12 mouse cellular contexts compared by ENCODE assay signal in genomic region chr9:106473753-106474105, GRCm38 (mm10). TPM values are rescaled to one million over a fixed set of nuclear protein-coding genes. Genes with fewer than 3 reads are reported as not detected.
DNase-seq lines count a peak whose midpoint lies in the region; TF ChIP-seq lines count a peak whose summit lies in the region.
"Had no signal": no experiment of that assay in that cellular context is flagged by ENCODE, and none has a peak within 500 bp of the region (broad histone marks: within the 10 kb centered on the region; RNA-seq: fewer than 3 reads in every experiment).

No protein-coding gene starts in this region.

- H3K27me3 ChIP-seq in myocyte (ENCODE audit: control insufficient read depth, insufficient read depth, insufficient read length): no peaks in the 10 kb centered on the region
- H3K27me3 ChIP-seq: liver, embryonic 15.5 days had no signal

- TF ChIP-seq CTCF in gastrocnemius, adult 2 months (IDR thresholded peaks at IDR 0.05): no peak
- no peak for TF ChIP-seq CTCF in left cerebral cortex, adult 2 months (IDR thresholded peaks at IDR 0.05)

- peak overlapping the region; percentile 76 for H3K4me3 ChIP-seq in gastrocnemius, adult 2 months
- no peak overlapping the region for H3K4me3 ChIP-seq in left cerebral cortex, adult 2 months
- H3K4me3 ChIP-seq in myocyte: peak overlapping the region; percentile 54
- H3K4me3 ChIP-seq: liver, embryonic 15.5 days had no signal

- peak overlapping the region; percentile 98 for H3K4me2 ChIP-seq in myocyte (ENCODE audit: low read depth)
- H3K4me2 ChIP-seq: liver, embryonic 15.5 days had no signal

- intact Hi-C loops in gastrocnemius, adult 2 months (cut with DNase I): no loop called here
- intact Hi-C loops in left cerebral cortex, adult 2 months (cut with DNase I): loop anchor here (5.0 kb wide), 1 partner anchor 106 kb away; the partner anchor contains the start of gene Dusp7
- intact Hi-C loops in left cerebral cortex, postnatal 25 days (cut with DNase I): no loop called here

- no peak overlapping the region for H3ac ChIP-seq in myocyte (ENCODE audit: control insufficient read depth, insufficient read length)

- H3K27ac ChIP-seq in gastrocnemius, adult 2 months: peak overlapping the region; percentile 96
- H3K27ac ChIP-seq in left cerebral cortex, adult 2 months: 0 out of 2 replicates have a peak overlapping the region, but pooled peaks have one; percentile 2
- H3K27ac ChIP-seq: liver, embryonic 15.5 days had no signal

- no peak for DNase-seq in gastrocnemius, adult 2 months
- DNase-seq in gastrocnemius, postnatal 25 days: no peak
- DNase-seq in left cerebral cortex, adult 2 months (ENCODE audit: extremely low spot score in 1 of 2, low spot score in 2 of 2): peak; percentile 9 to 13
- no peak for DNase-seq in left cerebral cortex, postnatal 25 days (ENCODE audit: low spot score in 2 of 2)
- peak; percentile 15 for DNase-seq in thymus, postnatal 4 days
- no peak for DNase-seq in thymus, postnatal 25 days
- DNase-seq in kidney, adult 11 months: no peak

- no peak for TF ChIP-seq POLR2A in myocyte (IDR thresholded peaks at IDR 0.05; ENCODE audit: insufficient read length, low read depth)

- H3K36me3 ChIP-seq in myocyte (ENCODE audit: control insufficient read depth, insufficient read depth): no peaks in the 10 kb centered on the region
- H3K36me3 ChIP-seq: liver, embryonic 15.5 days had no signal

- peaks cover 5% of the 10 kb centered on the region for H3K79me2 ChIP-seq in myocyte (ENCODE audit: control insufficient read depth, insufficient read depth)

TF ChIP-seq in myocyte, 11 proteins besides CTCF, POLR2A, EP300 and RAD21:
- TF ChIP-seq SRF (IDR thresholded peaks at IDR 0.05; ENCODE audit: control insufficient read depth, insufficient read length, low read depth): no peak
- peak; percentile 55 for TF ChIP-seq POLR2AphosphoS2 (IDR thresholded peaks at IDR 0.05; ENCODE audit: insufficient read length, low read depth)

RNA-seq across cellular contexts. Expression of gene Rrp9, which starts 2.0 kb away (rescaled TPM):
- 10 to 100 TPM; 23.9 to 24.7 TPM for total RNA-seq in gastrocnemius, adult 2 months (2021)
- 10 to 100 TPM; 17.1 to 18.7 TPM for total RNA-seq in gastrocnemius, postnatal 25 days (2021)
- 10 to 100 TPM; 35.4 to 38.3 TPM for total RNA-seq in left cerebral cortex, adult 2 months (2021)
- total RNA-seq in left cerebral cortex, postnatal 25 days (2021): 10 to 100 TPM; 30.2 to 37.0 TPM
- 69.4 TPM for polyA plus RNA-seq in myocyte (2012; fragmentation: generic; extraction: Trizol)

RNA-seq across cellular contexts. Expression of gene Parp3, which starts 3.0 kb away (rescaled TPM):
- 10 to 100 TPM; 60.4 to 75.3 TPM for total RNA-seq in gastrocnemius, adult 2 months (2021)
- 10 to 100 TPM; 54.3 to 90.0 TPM for total RNA-seq in gastrocnemius, postnatal 25 days (2021)
- total RNA-seq in left cerebral cortex, adult 2 months (2021): 1 to 10 TPM; 4.4 to 4.9 TPM
- total RNA-seq in left cerebral cortex, postnatal 25 days (2021): 1 to 10 TPM; 2.9 to 5.3 TPM
- polyA plus RNA-seq in myocyte (2012; fragmentation: generic; extraction: Trizol): 66.1 TPM

RNA-seq across cellular contexts. Expression of gene Gpr62, which starts 8.0 kb away (rescaled TPM):
- under 1 TPM in 1 of 2 experiments, not detected in 1; 0.15 TPM for total RNA-seq in gastrocnemius, adult 2 months (2021)
- under 1 TPM in 1 of 2 experiments, not detected in 1; 0.18 TPM for total RNA-seq in gastrocnemius, postnatal 25 days (2021)
- 1 to 10 TPM; 7.4 to 7.6 TPM for total RNA-seq in left cerebral cortex, adult 2 months (2021)
- 1 to 10 TPM; 7.7 to 8.6 TPM for total RNA-seq in left cerebral cortex, postnatal 25 days (2021)
- polyA plus RNA-seq in myocyte (2012; fragmentation: generic; extraction: Trizol): 0.46 TPM
- polyA plus RNA-seq: liver, embryonic 15.5 days had no signal

RNA-seq across cellular contexts. Expression of gene Pcbp4, which starts 20.6 kb away (rescaled TPM):
- 10 to 100 TPM; 63.8 to 69.0 TPM for total RNA-seq in gastrocnemius, adult 2 months (2021)
- total RNA-seq in gastrocnemius, postnatal 25 days (2021): 10 to 100 TPM; 54.6 to 59.7 TPM
- total RNA-seq in left cerebral cortex, adult 2 months (2021): 100 to 1,000 TPM; 202 to 207 TPM
- 100 to 1,000 TPM; 161 to 166 TPM for total RNA-seq in left cerebral cortex, postnatal 25 days (2021)
- polyA plus RNA-seq in myocyte (2012; fragmentation: generic; extraction: Trizol): 274 TPM

RNA-seq across cellular contexts. Expression of gene Iqcf1, which starts 26.0 kb away (rescaled TPM):
- not detected for total RNA-seq in gastrocnemius, adult 2 months (2021)
- total RNA-seq in gastrocnemius, postnatal 25 days (2021): not detected
- total RNA-seq in left cerebral cortex, adult 2 months (2021): not detected
- not detected for total RNA-seq in left cerebral cortex, postnatal 25 days (2021)
- polyA plus RNA-seq in myocyte (2012; fragmentation: generic; extraction: Trizol): not detected
- total RNA-seq: gastrocnemius, postnatal 4 days; layer of hippocampus, adult 18-20 months had no signal
- polyA plus RNA-seq: liver, embryonic 15.5 days; stomach, embryonic 16.5 days had no signal

Comparison
In these comparisons a context has a peak if more than half of its experiments do, and no peak if none do; other contexts are left out.
1. DNase-seq: peak in left cerebral cortex, adult 2 months (2 of 2) and thymus, postnatal 4 days (single experiment); none in gastrocnemius, adult 2 months (single experiment), gastrocnemius, postnatal 25 days (single experiment), left cerebral cortex, postnatal 25 days (0 of 2), thymus, postnatal 25 days (single experiment) and kidney, adult 11 months (single experiment).
2. RNA of gene Parp3, which starts 3.0 kb away (total RNA-seq): 54.3 to 90.0 TPM in gastrocnemius, postnatal 25 days and 60.4 to 75.3 TPM in gastrocnemius, adult 2 months; 2.9 to 5.3 TPM in left cerebral cortex, postnatal 25 days and 4.4 to 4.9 TPM in left cerebral cortex, adult 2 months; every median in the first group is over 4 times any median in the second.
3. RNA of gene Gpr62, which starts 8.0 kb away (total RNA-seq): 7.7 to 8.6 TPM in left cerebral cortex, postnatal 25 days and 7.4 to 7.6 TPM in left cerebral cortex, adult 2 months; 0.18 TPM in gastrocnemius, postnatal 25 days and 0.15 TPM in gastrocnemius, adult 2 months; every median in the first group is over 4 times any median in the second.